Mouse (Mus musculus) liver, adult 2 months (tissue): ENCODE data around the gene Camk2b. TPM values are rescaled to one million over a fixed set of nuclear protein-coding genes. Genes with fewer than 3 reads are reported as not detected.

ENCODE experiments used
- DNase-seq: peaks from one replicate; pipeline ENCODE4 v3.0.0-alpha.2; 2011; ENCODE audit warnings: low read depth, low spot score; ENCODE audit errors: extremely low read depth
- H3K27ac ChIP-seq: fragments of 200-500 bp; replicated peaks from 2 replicates; pipeline ENCODE4 v1.5.1; 2012; ENCODE audit warnings: low read depth, mild to moderate bottlenecking, control low read depth, inconsistent platforms, low read length; ENCODE audit not compliant: insufficient read depth
- H3K27me3 ChIP-seq: fragments of 200-500 bp; 2 replicates; pipeline ENCODE4 v1.6.1; 2012; ENCODE audit warnings: mild to moderate bottlenecking, moderate library complexity, low read length, inconsistent platforms; ENCODE audit not compliant: control insufficient read depth, insufficient read depth
- H3K36me3 ChIP-seq: fragments of 200-500 bp; 2 replicates; pipeline ENCODE4 v1.6.1; 2012; ENCODE audit warnings: low read length, inconsistent platforms; ENCODE audit not compliant: control insufficient read depth, insufficient read depth
- H3K4me1 ChIP-seq: fragments of 200-500 bp; 2 replicates; pipeline ENCODE4 v1.6.1; 2011; ENCODE audit warnings: low read length; ENCODE audit not compliant: control insufficient read depth, insufficient read depth
- H3K4me3 ChIP-seq: fragments of 200-500 bp; 2 replicates; pipeline ENCODE4 v1.5.1; 2011; ENCODE audit warnings: low read depth, mild to moderate bottlenecking, control low read depth, low read length, moderate library complexity; ENCODE audit not compliant: insufficient read depth
- H3K79me2 ChIP-seq: fragments of 200-500 bp; 2 replicates; pipeline ENCODE4 v1.6.1; 2012; ENCODE audit warnings: inconsistent platforms, mild to moderate bottlenecking, low read length, moderate library complexity; ENCODE audit not compliant: control insufficient read depth, insufficient read depth
- H3K9ac ChIP-seq: fragments of 200-500 bp; 2 replicates; pipeline ENCODE4 v1.6.1; 2012; ENCODE audit warnings: low read depth, mild to moderate bottlenecking, control low read depth, inconsistent platforms, low read length
- CTCF ChIP-seq: fragments of 200-500 bp; IDR thresholded peaks from 2 replicates; pipeline ENCODE4 v1.5.1; 2011; ENCODE audit warnings: low read depth, low read length, control low read depth
- POLR2A ChIP-seq: fragments of 200-500 bp; IDR thresholded peaks from 2 replicates; pipeline ENCODE4 v1.6.1; 2011; ENCODE audit warnings: low read length, control low read depth; ENCODE audit not compliant: insufficient read depth; ENCODE audit errors: extremely low read depth
- WGBS: fragments of 180-500 bp; shearing (Covaris S2); methylation state at CpG from one replicate; pipeline ENCODE4 v1.1.7; 2018; 5-methylcytosine and 5-hydroxymethylcytosine counted together
- polyA plus RNA-seq: library from polyadenylated mRNA; depleted of rRNA; stranded (reverse); fragments of >200 nt; gene quantifications from 2 replicates; pipeline ENCODE4 v1.2.3, GENCODE M21; 2012
- total RNA-seq: library from RNA; depleted of rRNA; stranded (reverse); fragments of >200 nt; gene quantifications from 2 replicates; pipeline ENCODE4 v1.2.3, GENCODE M21; 2014

Gene Camk2b
- total and polyA plus RNA-seq, 2 experiments, result 8.1 to 8.5 TPM

- WGBS, result 50% methylated on average over 7 of the region's 7 CpGs
- no peak overlapping the region for H3K9ac ChIP-seq
- no peak overlapping the region for H3K27ac ChIP-seq
- TF ChIP-seq CTCF (no peak), POLR2A (no peak)
- peaks cover under 1% of the 10 kb centered on the region; the same call in 1 of the 2 replicates for H3K36me3 ChIP-seq
- no peaks in the 10 kb centered on the region for H3K27me3 ChIP-seq
- no peaks in the 10 kb centered on the region for H3K4me1 ChIP-seq
- H3K79me2 ChIP-seq, result no peaks in the 10 kb centered on the region
- H3K4me3 ChIP-seq, result no peak overlapping the region
- no peak for DNase-seq
Observed at GRCm38 (mm10) chr11:5973151-5973550, 93.0 kb downstream of the Camk2b start.

GRCm38 (mm10) chr11:5971202-5971601 is 95.0 kb downstream of the Camk2b start:
- H3K79me2 ChIP-seq, result no peaks in the 10 kb centered on the region
- H3K4me1 ChIP-seq, result no peaks in the 10 kb centered on the region
- no peaks in the 10 kb centered on the region for H3K27me3 ChIP-seq
- no peak overlapping the region for H3K9ac ChIP-seq
- H3K36me3 ChIP-seq, result peaks cover 7% of the 10 kb centered on the region; the same call in 1 of the 2 replicates
- H3K27ac ChIP-seq, result no peak overlapping the region
- H3K4me3 ChIP-seq, result no peak overlapping the region
- DNase-seq, result no peak
- WGBS, result 81% methylated on average over 7 of the region's 7 CpGs
- TF ChIP-seq POLR2A, result no peak
- no peak for TF ChIP-seq CTCF

- Histone ChIP-seq H3K36me3 (peaks cover 28% of the 10 kb centered on the region), H3K4me3 (no peak overlapping the region), H3K4me1 (no peaks in the 10 kb centered on the region), H3K9ac (no peak overlapping the region), H3K27me3 (no peaks in the 10 kb centered on the region), H3K27ac (no peak overlapping the region), H3K79me2 (no peaks in the 10 kb centered on the region)
- TF ChIP-seq POLR2A (no peak), CTCF (no peak)
- WGBS, result 92% methylated on average over 6 of the region's 6 CpGs
- no peak for DNase-seq
Observed at GRCm38 (mm10) chr11:5968223-5968622, 97.9 kb downstream of the Camk2b start.

GRCm38 (mm10) chr11:5966751-5967150 is 99.4 kb downstream of the Camk2b start:
- WGBS, result 74% methylated on average over 3 of the region's 3 CpGs
- Histone ChIP-seq H3K79me2 (no peaks in the 10 kb centered on the region), H3K9ac (no peak overlapping the region), H3K27ac (no peak overlapping the region), H3K4me3 (no peak overlapping the region), H3K27me3 (no peaks in the 10 kb centered on the region), H3K4me1 (no peaks in the 10 kb centered on the region), H3K36me3 (peaks cover 42% of the 10 kb centered on the region)
- TF ChIP-seq CTCF (no peak), POLR2A (no peak)
- DNase-seq, result no peak

- H3K4me3 ChIP-seq, result no peak overlapping the region
- TF ChIP-seq POLR2A, result no peak
- TF ChIP-seq CTCF, result no peak
- 92% methylated on average over 11 of the region's 11 CpGs for WGBS
- no peak overlapping the region for H3K27ac ChIP-seq
- peaks cover 45% of the 10 kb centered on the region for H3K36me3 ChIP-seq
- H3K4me1 ChIP-seq, result no peaks in the 10 kb centered on the region
- H3K9ac ChIP-seq, result no peak overlapping the region
- H3K27me3 ChIP-seq, result no peaks in the 10 kb centered on the region
- H3K79me2 ChIP-seq, result no peaks in the 10 kb centered on the region
- DNase-seq, result no peak
Observed at GRCm38 (mm10) chr11:5965865-5966264, 100.3 kb downstream of the Camk2b start.

- H3K4me1 ChIP-seq, result peaks cover 8% of the 10 kb centered on the region
- DNase-seq, result no peak
- H3K4me3 ChIP-seq, result no peak overlapping the region
- TF ChIP-seq POLR2A (no peak), CTCF (no peak)
- WGBS, result 73% methylated on average over 2 of the region's 2 CpGs
- no peaks in the 10 kb centered on the region for H3K27me3 ChIP-seq
- H3K36me3 ChIP-seq, result peaks cover 41% of the 10 kb centered on the region
- no peak overlapping the region for H3K9ac ChIP-seq
- no peak overlapping the region for H3K27ac ChIP-seq
- peaks cover 18% of the 10 kb centered on the region; the same call in 1 of the 2 replicates for H3K79me2 ChIP-seq
Observed at GRCm38 (mm10) chr11:5960051-5960450, 106.1 kb downstream of the Camk2b start.
